ENCODE assay signal across 34 mouse cellular contexts in genomic region chr11:72364526-72364925, GRCm38 (mm10). TPM values are rescaled to one million over a fixed set of nuclear protein-coding genes. Genes with fewer than 3 reads are reported as not detected.
"Had no signal": no experiment of that assay in that cellular context is flagged by ENCODE, and none has a peak within 500 bp of the region (broad histone marks: within the 10 kb centered on the region; RNA-seq: fewer than 3 reads in every experiment).

No protein-coding gene starts in this region.

- H3K36me3 ChIP-seq: heart, embryonic 10.5 days; heart, embryonic 12.5 days; hindbrain, embryonic 10.5 days; hindbrain, embryonic 12.5 days; intestine, embryonic 15.5 days; limb, embryonic 10.5 days; limb, embryonic 12.5 days had no signal

- H3K4me2 ChIP-seq: heart, embryonic 12.5 days; hindbrain, embryonic 12.5 days; hindbrain, embryonic 14.5 days; intestine, embryonic 15.5 days; limb, embryonic 12.5 days had no signal

- DNase-seq: gastrocnemius, adult 2 months; gastrocnemius, postnatal 25 days; heart, adult 11 months; heart, adult 2 months; heart, postnatal 10 days; kidney, adult 18-20 months; kidney, adult 8-10 months; kidney, postnatal 25 days had no signal

- H3K9ac ChIP-seq: heart, embryonic 12.5 days; hindbrain, embryonic 12.5 days; hindbrain, embryonic 14.5 days; intestine, embryonic 15.5 days; limb, embryonic 12.5 days had no signal

- ATAC-seq: hindbrain, embryonic 16.5 days; inflammation-experienced regulatory T-cells, adult 6 months; intestine, embryonic 15.5 days; intestine, postnatal 0 days had no signal

- H3K4me3 ChIP-seq: gastrocnemius, adult 2 months; heart, adult 2 months; heart, embryonic 10.5 days; heart, embryonic 12.5 days; hindbrain, embryonic 10.5 days; hindbrain, embryonic 12.5 days; intestine, embryonic 15.5 days; layer of hippocampus, adult 2 months; left cerebral cortex, adult 2 months; limb, embryonic 10.5 days; limb, embryonic 12.5 days had no signal

- H3K27me3 ChIP-seq: heart, embryonic 12.5 days; hindbrain, embryonic 12.5 days; intestine, embryonic 15.5 days; limb, embryonic 12.5 days had no signal

- H3K27ac ChIP-seq: gastrocnemius, adult 2 months; heart, adult 2 months; heart, embryonic 10.5 days; hindbrain, embryonic 10.5 days; hindbrain, embryonic 12.5 days; hindbrain, embryonic 14.5 days; intestine, embryonic 15.5 days; layer of hippocampus, adult 2 months; left cerebral cortex, adult 2 months; limb, embryonic 10.5 days; limb, embryonic 12.5 days had no signal

- H3K9me3 ChIP-seq: heart, embryonic 10.5 days; heart, embryonic 12.5 days; hindbrain, embryonic 10.5 days; hindbrain, embryonic 12.5 days; intestine, embryonic 15.5 days; limb, embryonic 10.5 days; limb, embryonic 12.5 days had no signal

RNA-seq across cellular contexts. Expression of gene Tekt1, which starts 2.3 kb away (rescaled TPM):
- total RNA-seq: heart, adult 2 months; heart, postnatal 25 days had no signal
- polyA plus RNA-seq: inflammation-experienced regulatory T-cells, adult 6 months had no signal

RNA-seq across cellular contexts. Expression of gene Smtnl2, which starts 47.0 kb away (rescaled TPM):
- polyA plus RNA-seq: inflammation-experienced regulatory T-cells, adult 6 months had no signal

RNA-seq across cellular contexts. Expression of gene Fbxo39, which starts 50.3 kb away (rescaled TPM):
- total RNA-seq: gastrocnemius, adult 2 months; gastrocnemius, postnatal 10 days; gastrocnemius, postnatal 25 days; gastrocnemius, postnatal 4 days; heart, adult 2 months; heart, postnatal 10 days; heart, postnatal 25 days; heart, postnatal 4 days; layer of hippocampus, adult 2 months; layer of hippocampus, postnatal 10 days; layer of hippocampus, postnatal 25 days; left cerebral cortex, adult 2 months; left cerebral cortex, postnatal 14 days; left cerebral cortex, postnatal 36 days had no signal
- polyA plus RNA-seq: heart, embryonic 10.5 days; heart, embryonic 12.5 days; heart, embryonic 14.5 days; heart, embryonic 16.5 days; hindbrain, embryonic 10.5 days; hindbrain, embryonic 12.5 days; hindbrain, embryonic 14.5 days; hindbrain, embryonic 16.5 days; inflammation-experienced regulatory T-cells, adult 6 months; intestine, embryonic 15.5 days; intestine, postnatal 0 days; kidney, embryonic 14.5 days; kidney, embryonic 16.5 days; limb, embryonic 10.5 days; limb, embryonic 12.5 days; limb, embryonic 14.5 days had no signal
